Mouse (Mus musculus): ENCODE measurements around the gene Tcf19.

The Tcf19 gene

DNA sequence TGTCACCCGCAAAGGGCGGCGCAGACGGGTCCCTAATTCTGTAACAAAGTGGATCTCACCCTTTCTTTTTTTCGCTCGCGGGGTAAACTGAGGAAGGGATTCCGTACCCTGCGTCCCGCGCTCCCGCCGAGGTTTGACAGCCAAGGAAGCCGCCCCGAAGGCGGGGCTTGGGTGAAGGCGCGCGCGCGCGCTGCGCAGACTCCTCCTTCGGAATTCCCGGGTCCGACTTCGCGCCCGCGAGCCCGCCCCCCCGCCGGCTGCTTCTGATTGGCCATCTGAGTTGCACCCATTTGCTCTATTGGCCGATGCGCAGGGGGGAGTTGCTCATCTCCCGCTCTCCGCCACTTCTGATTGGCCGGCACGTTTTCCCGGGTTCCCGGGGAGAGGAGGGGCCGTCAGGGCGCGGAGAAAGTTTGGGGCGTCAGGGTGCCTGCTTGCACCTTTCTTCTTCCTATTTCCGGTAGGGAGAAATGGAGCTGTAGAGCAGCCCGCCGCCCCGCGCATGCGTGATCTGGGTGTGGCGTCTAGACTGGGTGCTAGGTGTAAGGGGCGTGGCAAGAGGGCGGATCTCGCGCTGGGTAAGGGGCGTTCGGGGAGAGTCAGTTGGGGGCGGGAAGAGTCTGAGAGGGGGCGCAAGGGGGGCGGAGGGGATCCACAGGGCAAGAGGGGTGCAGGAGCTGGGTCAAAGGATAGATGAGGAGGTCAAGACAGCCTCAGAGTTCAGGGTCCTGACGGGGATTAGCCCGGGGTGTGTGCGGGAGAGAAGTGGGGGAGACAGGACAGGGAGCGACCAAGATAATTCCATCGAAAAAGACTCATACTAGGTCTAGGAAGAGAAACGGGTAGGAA, at the start of gene Tcf19, which contains the start of gene Cchcr1:
Tcf19 (minus strand) TSS at position 173 of the 849 bp plus-strand sequence.
Cchcr1 (plus strand) TSS at position 449 of the 849 bp plus-strand sequence.
- DNase-seq = peak; percentile 98

DNA sequence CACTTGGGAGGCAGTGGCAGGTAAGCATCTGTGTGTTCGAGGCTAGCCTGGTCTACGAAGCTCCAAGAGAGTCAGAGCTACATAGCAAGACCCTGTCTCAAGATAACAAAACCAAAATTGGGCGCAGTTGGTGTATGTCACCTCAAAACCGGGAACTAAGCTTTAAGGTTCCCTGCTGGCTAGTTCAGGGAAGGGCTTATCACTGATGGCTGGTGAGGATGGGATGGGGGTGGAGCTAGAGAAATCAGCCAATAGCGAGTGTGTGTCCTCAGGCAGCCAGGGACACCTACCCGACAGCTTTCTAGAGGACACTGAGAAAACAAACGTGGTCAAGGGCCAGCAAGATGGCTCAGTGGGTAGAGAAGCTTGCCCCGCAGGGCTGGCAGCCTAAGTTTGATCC, 41.6 kb upstream of the Tcf19 start:
- DNase-seq = no peak

DNA sequence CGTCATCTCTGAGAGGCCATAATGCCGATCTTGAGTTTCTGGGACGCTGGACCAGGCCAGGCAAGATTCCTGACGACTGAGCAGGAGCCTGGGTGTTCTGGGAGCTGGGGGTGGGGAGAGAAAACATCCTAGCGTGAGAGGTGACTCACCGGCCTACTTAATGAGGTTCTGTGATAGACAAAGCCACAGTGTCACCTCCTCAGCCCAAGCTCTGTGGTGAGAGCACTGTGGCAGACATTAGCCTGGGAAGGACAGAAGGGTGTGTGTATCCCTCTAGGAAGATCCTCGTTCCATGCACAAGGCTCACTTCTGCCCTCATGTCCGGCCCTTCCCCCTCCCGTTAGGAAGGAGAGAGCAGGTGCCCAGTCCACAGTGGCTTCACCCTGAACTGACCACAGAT, 40.7 kb upstream of the Tcf19 start:
- no peak for DNase-seq

DNA sequence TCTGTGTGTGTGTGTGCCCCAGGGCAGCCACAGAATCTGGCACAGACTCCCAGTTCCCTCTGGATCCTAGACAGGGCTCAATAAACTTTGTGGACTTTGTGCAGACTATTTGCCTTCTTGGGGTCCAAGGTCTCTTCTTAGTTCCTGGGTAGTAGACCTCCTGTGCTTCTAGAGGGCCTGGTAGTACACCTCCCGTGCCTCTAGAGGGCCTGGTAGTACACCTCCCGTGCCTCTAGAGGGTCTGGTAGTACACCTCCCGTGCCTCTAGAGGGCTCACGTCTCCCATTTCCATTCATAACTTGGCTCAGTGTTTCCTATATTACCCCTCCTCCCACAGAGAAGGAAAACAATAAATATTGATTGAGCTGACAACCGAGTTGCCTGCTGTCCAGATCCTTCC, 40.2 kb upstream of the Tcf19 start:
- DNase-seq = peak; percentile 63

DNA sequence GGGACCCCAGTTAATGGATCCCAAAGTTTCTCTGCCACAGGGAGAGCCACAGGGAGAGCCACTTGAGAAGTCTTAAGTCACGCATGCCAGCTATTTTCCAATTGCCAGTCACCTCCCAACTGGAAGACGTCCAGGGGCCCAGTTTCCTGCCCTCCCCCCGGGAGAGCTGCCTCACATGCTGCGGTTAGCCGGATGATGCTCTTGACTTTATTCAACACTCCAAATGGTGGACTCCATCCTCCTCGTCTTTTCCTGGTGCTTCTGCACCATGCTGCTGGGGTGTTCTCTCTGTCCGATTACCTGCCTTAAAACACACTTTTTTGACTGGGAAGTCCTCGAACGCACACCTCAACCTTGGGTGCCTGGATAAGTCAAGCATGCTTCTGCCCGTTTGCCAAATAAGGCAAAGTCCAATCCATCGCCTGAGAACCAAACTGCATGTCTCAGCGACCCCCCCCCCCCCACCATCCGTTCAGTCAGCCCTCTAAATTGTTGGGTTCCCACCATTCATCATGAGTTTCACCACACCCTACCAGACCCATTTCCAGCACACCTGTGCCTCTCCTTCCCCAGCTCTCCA, 39.7 kb upstream of the Tcf19 start:
- no peak for DNase-seq

DNA sequence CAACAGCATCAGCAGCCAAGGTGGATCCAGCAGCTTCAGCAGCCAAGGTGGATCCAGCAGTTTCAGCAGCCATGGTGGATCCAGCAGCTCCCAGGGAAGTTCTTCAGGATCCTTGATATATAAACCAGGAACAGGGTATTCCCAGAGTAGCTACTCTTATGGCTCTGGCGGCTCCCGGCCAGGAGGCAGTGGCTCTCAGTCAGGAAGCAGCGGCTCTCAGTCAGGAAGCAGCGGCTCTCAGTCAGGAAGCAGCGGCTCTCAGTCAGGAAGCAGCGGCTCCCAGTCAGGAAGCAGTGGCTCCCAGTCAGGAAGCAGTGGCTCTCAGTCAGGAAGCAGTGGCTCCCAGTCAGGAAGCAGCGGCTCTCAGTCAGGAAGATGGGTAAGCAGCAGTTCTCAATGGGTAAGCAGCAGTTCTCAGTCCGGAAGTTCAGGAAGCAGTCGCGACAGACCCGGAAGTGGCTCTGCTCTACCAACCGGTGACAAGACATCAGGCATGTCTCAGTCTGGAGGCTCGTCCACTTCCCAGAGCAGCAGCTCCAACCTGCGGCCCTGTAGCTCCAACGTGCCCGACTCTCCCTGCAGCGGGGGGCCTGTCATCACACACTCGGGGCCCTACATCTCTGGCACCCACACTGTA, 38.3 kb upstream of the Tcf19 start:
- DNase-seq = no peak

DNA sequence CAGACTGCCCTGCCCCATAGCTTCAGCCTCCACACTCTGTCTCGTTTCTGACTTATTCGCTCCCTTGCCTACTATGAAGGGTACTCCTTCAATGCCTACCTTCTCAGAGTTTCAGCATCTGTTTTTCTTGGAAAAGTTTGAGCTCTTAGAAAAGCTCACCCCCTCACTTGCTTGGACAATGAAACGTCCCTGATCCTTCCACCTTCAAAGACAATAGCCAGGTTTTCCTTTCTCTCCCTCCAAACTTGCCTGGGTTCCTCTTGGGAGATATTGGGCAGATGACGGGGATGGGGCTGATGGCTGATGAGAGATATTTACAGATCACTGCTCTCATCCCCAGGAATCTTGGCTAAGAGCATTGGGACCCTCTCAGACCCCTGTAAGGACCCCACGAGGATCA, 37.7 kb upstream of the Tcf19 start:
- no peak for DNase-seq

DNA sequence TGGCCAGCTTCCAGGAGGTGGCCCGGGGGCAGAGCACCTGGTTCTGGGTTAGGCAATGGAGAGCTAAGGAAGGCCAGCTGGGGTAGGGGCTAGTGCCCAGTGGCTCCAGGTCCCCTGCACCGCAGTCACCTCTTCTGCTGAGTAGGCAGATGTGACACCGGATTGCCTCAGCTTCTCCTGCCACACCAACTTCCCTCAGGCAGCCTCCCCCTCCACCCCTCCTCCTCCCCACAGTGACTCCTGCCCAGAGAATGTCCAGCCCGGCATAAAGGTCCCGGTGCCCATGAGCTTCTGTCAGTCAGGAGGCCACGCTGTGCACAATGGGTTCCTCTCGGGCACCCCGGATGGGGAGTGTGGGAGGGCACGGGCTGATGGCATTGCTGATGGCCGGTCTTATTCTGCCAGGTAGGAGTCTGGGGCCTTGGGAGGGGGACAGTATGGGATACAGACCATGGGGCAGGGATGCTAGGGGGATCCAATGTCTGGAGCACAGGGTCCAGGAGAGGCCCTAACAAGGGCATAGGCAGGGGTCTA, 35.3 kb upstream of the Tcf19 start, which contains the start of gene Cdsn:
Cdsn (plus strand) TSS at position 248 of the 534 bp plus-strand sequence.
- no peak for DNase-seq

DNA sequence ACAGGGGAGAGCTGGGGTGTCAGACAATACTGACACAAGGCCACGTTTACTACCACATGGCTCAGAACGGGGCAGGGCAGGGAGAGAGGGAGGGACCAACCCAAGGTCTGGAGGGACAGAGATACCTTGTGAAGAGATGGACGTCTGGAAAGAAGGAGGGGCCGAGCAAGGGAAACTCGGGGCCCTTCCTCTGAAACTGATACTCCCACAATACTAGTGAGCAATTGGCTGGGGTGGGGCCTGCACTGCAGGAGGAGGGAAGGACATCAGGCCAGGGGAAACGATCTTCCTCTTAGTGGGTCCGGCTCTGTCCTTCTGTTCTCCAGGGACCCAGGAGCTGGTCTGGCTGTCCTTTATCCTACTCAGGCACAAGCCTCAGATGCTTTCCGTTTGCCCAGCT, 34.2 kb upstream of the Tcf19 start:
- DNase-seq = no peak

DNA sequence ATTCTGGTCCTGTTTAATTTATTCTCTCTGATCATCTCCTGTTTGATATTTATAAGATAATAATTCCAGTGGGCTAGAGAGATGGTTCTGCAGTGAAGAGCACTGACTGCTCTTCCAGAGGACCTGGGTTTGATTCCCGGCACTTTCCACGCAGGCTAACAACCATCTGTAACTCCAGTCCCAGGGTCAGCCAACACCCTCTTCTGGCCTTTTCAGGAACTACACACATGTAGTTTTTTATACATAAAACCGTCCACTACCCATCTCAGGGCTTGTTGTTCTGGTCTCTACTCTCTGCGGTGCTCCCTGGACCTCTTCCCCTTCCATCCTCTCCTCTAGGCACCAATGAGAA, 33.5 kb upstream of the Tcf19 start:
- DNase-seq = no peak

DNA sequence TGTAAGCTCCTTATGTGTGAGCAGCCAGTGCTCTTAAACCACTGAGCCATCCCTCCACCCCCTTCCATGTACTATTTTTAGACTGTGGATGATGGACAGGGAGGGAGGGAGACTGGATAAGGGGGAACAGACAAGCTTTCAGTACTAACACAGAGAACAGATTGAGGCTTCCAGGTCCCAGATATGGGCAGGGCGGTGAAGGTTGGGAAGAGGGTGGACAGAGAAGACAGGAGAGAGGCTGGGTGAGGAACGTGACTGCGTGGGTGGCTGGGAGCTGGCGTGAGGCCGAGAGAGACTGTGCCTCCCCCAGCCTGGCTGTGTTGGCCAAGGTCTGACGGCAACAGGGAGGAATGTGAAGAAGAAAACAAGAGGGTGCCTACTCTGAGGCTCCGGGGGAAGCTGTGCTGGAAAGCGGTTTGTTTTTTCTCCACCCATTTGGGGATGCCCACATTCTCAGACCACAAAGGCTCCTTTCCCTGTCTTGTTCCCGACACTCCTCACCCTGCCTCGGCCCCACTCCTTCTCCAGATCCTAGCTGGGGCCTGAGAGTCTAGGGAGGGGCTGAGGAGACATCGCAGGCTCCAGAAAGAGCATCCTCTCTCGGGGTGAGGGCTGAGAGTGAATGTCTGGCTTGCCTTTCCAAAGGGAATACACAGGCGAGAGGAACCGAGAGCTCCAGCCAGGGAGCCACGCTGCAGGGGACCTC, 33.0 kb upstream of the Tcf19 start:
- DNase-seq = peak; percentile 53

DNA sequence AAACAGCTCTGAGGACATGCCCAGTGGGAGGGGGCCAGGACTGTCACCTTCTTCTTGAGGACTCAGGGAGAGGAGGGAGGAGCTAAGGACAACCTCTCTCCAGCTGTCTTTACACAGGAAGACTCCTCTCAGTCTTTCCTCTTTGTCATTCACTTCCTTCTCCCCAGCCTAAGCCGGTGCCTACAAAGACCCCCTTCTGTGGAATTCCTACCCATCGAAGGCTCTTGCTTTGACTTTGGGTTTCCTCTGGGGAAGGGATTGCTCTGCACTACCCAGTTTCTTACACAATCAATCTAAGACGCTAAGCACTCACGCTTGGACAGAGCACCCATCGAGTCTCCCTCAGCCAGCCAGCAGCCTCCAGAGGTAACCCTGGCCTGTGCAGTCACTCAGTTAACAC, 32.0 kb upstream of the Tcf19 start:
- no peak for DNase-seq

DNA sequence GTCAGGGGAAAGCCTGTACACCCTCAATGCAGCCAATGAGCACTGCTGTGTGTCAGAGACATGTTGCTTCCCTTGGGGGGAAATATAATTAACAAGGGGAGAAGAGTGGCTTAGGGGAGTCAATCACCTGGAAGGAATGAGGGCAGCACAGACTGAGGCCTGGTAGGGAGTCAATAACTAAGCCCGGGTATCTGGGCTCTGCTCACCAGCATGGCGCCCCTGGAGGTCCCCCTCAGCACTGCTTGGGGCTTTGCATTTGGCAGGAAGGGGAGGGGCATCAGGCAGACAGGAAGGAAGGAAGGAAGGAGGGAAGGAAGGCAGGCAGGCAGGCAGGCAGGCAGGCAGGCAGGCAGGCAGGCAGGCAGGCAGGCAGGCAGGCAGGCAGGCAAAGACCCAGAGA, 30.8 kb upstream of the Tcf19 start:
- no peak for DNase-seq

DNA sequence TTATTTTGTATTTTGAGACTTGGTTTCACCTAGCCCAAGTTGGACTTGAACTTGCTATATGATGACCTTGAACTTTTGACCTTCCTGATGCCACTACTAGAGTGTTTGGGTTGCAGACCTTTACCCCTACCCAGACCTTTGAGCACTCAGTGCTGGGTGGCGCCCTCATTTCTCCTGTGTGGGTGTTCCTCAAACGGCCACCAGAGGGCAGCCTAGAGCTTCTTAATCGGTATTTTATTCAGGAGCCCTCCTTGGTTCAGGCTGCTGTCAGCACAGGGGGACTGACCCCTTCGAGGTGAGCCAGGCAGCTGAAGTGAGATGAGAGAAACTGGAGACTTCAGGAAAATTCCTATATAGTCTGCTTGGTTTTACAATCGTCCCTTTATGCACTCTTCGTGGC, 28.1 kb upstream of the Tcf19 start:
- DNase-seq = peak; percentile 41

DNA sequence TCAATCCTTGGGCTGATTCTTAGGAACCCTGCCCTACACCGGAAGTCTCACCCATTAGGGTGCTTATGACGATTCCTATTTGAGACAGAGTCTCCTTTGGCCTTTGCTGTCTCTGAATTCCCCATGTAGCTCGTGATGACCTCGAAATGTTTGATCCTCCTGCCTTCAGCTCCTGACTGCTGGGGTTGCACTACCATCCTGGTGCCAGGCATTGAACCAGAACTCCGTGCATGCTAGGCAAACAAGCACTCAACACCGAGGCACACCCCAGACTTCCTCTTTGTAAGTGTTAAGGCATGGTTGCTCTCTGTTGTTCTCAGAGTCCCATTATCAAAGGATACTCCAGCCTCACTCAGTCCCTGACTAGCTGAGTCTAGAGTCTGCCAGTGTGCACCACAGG, 27.4 kb upstream of the Tcf19 start:
- DNase-seq = no peak

DNA sequence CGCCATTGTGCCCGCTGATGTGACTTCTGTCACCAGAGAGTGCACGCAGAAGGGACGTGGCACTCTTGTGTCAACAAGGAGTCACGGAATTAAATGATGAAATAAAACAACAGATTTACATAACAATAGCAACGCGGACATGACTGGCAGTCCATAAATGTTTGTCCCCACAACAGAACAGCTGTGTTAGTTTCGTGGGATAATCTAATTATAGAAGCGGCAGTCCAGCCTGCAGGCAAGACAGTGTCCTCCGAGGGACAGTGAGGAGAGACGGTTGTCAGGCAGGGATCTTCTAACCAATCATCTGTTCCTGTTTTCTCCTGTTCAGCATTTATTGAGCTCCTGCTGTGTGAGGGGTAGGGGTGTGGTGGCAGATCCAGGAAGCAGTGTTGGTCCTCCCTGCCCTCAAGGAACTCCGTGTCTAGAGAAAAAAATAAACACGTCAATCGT, 26.8 kb upstream of the Tcf19 start:
- no peak for DNase-seq

DNA sequence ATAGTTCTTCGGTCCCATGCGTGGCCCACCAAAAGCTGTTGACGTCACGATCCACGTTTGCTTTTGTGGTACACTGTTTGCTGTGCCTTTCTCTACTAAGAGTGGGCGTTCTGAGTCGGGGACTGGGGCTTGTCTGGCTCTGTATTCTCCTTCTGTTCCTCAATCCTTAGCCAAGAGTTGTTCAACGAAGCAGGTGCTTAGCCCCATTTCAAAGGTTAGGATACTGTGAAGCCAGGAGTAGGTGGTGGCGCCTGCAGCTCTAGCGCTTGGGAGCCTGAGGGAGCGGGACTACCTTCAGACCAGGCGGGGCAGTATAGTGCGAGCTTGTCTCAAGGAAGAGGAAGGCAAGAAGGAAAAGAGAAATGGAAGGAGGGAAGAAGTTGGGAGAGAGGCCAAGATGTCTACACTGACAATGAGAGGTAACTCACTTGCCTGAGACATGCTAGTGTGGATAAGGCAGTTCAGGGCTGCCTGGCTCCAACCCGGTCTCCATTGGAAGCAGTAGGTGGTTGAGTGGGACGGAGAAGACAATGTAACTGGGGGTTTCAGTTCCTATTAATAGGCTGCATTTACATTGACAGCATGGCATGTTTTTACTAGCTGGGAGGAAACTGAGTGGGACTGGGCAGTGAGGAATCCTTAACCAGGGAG, 26.3 kb upstream of the Tcf19 start:
- DNase-seq = no peak

DNA sequence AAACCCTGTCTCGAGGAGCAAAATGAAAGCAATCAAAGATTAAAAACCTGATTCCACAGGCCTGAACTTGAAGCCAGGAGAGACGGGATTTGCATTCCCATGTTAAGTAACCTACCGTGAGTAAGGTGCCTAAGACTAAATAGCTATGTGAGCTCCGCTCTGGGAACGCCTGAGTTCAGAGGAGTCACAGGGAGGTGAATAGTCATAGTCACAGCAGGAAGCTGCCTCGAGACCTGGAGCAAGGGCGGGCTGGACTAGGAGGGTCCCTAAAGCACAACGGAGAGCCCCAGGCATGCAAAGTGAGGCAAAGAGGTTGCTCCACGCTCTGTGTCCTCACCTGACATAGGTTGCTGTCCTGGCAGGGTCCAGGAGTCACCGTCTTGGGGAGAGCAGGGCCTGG, 22.9 kb upstream of the Tcf19 start:
- DNase-seq = no peak

DNA sequence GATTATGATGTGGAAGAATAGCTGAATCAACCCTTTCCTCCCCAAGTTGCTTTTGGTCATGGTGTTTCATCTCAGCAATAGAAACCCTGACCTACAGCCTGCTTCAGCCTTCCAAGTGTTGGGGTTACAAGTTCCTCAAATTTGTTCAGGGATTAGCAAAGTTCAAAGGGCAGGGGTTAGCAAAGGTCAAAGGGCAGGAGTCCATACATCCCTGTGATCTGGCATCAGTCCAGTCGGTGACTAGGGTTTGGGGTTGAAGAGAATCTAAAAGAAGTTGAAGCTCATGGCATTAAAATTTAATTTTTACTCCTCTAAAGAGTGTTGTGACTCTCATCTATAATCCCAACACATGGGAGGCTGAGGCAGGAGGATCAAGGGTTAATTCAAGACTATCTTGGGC, 21.9 kb upstream of the Tcf19 start:
- DNase-seq = no peak

DNA sequence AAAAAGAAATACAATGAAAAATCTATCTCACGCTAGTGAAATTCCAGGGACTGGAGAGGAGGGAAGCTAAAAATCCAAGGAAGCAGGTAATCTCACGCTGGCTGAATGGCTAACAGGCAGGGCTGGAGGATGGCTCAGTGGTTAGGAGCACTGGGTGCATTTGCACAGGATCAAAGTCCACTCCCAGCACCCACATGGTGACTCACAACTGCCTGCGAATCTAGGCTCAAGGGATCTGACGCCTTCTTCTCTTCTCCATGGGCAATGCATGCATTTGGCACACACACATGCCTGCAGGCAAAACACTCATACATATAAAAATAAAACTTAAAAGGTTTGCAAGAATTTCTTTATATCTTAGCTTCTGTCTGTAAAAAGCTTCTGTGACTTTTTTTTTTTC, 20.8 kb upstream of the Tcf19 start:
- no peak for DNase-seq

DNA sequence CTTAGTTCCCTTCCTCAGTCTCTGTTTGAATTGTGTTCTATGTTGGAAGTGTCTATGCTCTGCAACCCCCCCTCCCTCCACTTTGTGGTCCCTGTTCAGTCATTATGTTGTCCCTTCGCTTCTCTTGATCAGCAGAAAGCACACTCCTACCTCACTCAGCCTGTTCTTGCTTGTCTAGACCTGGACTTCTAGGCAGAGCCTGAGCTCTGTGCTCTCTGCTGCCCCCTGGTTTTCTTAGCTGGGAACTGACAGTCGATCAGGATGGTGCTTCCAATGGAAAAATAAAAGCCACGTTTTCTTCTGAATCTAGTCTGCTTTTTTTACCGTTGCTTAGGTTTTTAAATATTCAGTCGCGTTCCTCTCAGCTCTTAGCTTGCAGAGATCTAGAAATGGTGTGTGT, 17.7 kb upstream of the Tcf19 start:
- DNase-seq = peak; percentile 80

DNA sequence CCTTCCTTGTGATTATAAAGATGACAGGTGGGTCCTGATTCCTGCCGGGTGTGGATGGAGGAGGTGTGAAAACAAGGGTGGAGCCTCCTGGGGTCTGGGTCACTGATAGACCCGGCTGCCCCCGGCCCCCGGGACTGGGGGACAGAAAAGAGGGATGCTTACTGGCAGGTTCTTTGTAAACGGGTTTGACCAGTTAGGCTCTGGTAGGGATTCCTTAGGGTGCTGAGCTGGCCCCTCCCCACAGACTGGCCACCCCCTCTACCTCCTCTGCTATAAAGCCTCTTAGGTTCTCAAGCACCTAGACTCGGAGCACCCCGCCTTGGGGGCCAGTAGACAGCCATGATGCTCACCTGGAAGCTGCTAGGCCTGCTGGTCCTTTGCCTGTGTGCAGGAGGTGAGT, 16.3 kb upstream of the Tcf19 start, which contains the start of gene Psors1c2:
Psors1c2 (plus strand) TSS at position 301 of the 400 bp plus-strand sequence.
- no peak for DNase-seq
